In genomic region chr4:106199833-106200232, GRCm38 (mm10) we compare ENCODE assay signal across 9 mouse cellular contexts.
DNase-seq lines count a peak whose midpoint lies in the region; ATAC-seq lines count a peak whose summit lies in the region.
"Had no signal": no experiment of that assay in that cellular context is flagged by ENCODE, and none has a peak within 500 bp of the region (broad histone marks: within the 10 kb centered on the region; RNA-seq: fewer than 3 reads in every experiment).

No protein-coding gene starts in this region.

- no peaks in the 10 kb centered on the region for H3K27me3 ChIP-seq in embryonic facial prominence, embryonic 14.5 days (replicated peaks; ENCODE audit: control insufficient read depth, insufficient read depth, low read length)
- H3K27me3 ChIP-seq in heart, embryonic 12.5 days (replicated peaks): no peaks in the 10 kb centered on the region
- no peaks in the 10 kb centered on the region for H3K27me3 ChIP-seq in kidney, embryonic 16.5 days (ENCODE audit: insufficient read depth, low read length)
- H3K27me3 ChIP-seq in lung, embryonic 16.5 days (ENCODE audit: control insufficient read depth, insufficient read depth, low read depth, low read length): no peaks in the 10 kb centered on the region

- H3K9me3 ChIP-seq in embryonic facial prominence, embryonic 14.5 days (ENCODE audit: control insufficient read depth, low read length): no peaks in the 10 kb centered on the region
- H3K9me3 ChIP-seq in heart, embryonic 12.5 days (replicated peaks): no peaks in the 10 kb centered on the region
- no peaks in the 10 kb centered on the region for H3K9me3 ChIP-seq in kidney, embryonic 16.5 days (ENCODE audit: low read length)
- H3K9me3 ChIP-seq in lung, embryonic 16.5 days (ENCODE audit: control insufficient read depth, low read length): no peaks in the 10 kb centered on the region

- peaks cover 9% of the 10 kb centered on the region for H3K4me1 ChIP-seq in embryonic facial prominence, embryonic 14.5 days (ENCODE audit: control insufficient read depth, insufficient read depth, low read length)
- H3K4me1 ChIP-seq in heart, embryonic 12.5 days (replicated peaks): peaks cover 30% of the 10 kb centered on the region
- H3K4me1 ChIP-seq in kidney, embryonic 16.5 days (ENCODE audit: insufficient read depth, low read length): peaks cover 11% of the 10 kb centered on the region
- H3K4me1 ChIP-seq in lung, embryonic 16.5 days (replicated peaks; ENCODE audit: control insufficient read depth, insufficient read depth, low read length): peaks cover 8% of the 10 kb centered on the region; the same call in 1 of the 2 replicates

- no peak overlapping the region for H3K4me3 ChIP-seq in embryonic facial prominence, embryonic 14.5 days (ENCODE audit: low read depth, low read length)
- no peak overlapping the region for H3K4me3 ChIP-seq in heart, embryonic 12.5 days
- no peak overlapping the region for H3K4me3 ChIP-seq in kidney, embryonic 16.5 days (ENCODE audit: low read length)
- H3K4me3 ChIP-seq in lung, embryonic 16.5 days (ENCODE audit: low read length): no peak overlapping the region

- no peaks in the 10 kb centered on the region for H3K36me3 ChIP-seq in embryonic facial prominence, embryonic 14.5 days (ENCODE audit: control insufficient read depth, insufficient read depth, low read length)
- H3K36me3 ChIP-seq in heart, embryonic 12.5 days: no peaks in the 10 kb centered on the region
- no peaks in the 10 kb centered on the region for H3K36me3 ChIP-seq in kidney, embryonic 16.5 days (ENCODE audit: insufficient read depth, low read length)
- no peaks in the 10 kb centered on the region for H3K36me3 ChIP-seq in lung, embryonic 16.5 days (ENCODE audit: control insufficient read depth, insufficient read depth, low read length)

- ATAC-seq in embryonic facial prominence, embryonic 14.5 days (ENCODE audit: low read depth): peak; percentile 74
- ATAC-seq in heart, embryonic 12.5 days (ENCODE audit: insufficient number of reproducible peaks, low FRiP score): peak; percentile 73; the same call in 1 of the 2 replicates
- ATAC-seq in kidney, embryonic 16.5 days (ENCODE audit: low FRiP score, low TSS enrichment): peak; percentile 68; the same call in 1 of the 2 replicates
- peak; percentile 56; the same call in 1 of the 2 replicates for ATAC-seq in lung, embryonic 16.5 days (ENCODE audit: low read depth)

- 0 out of 2 replicates have a peak overlapping the region, but pooled peaks have one; percentile 30 for H3K27ac ChIP-seq in embryonic facial prominence, embryonic 14.5 days (replicated peaks; ENCODE audit: low read depth, low read length)
- H3K27ac ChIP-seq in heart, embryonic 12.5 days (ENCODE audit: poor library complexity, severe bottlenecking): peak overlapping the region; percentile 65
- H3K27ac ChIP-seq in kidney, embryonic 16.5 days (ENCODE audit: low read length): peak overlapping the region; percentile 58
- peak overlapping the region; percentile 31; the same call in 1 of the 2 replicates for H3K27ac ChIP-seq in lung, embryonic 16.5 days (ENCODE audit: low read length)
- H3K27ac ChIP-seq: macrophage had no signal

- H3K9ac ChIP-seq in embryonic facial prominence, embryonic 14.5 days (ENCODE audit: low read depth, low read length): peak overlapping the region; percentile 27; the same call in 1 of the 2 replicates
- 0 out of 2 replicates have a peak overlapping the region, but pooled peaks have one; percentile 7 for H3K9ac ChIP-seq in heart, embryonic 12.5 days
- 0 out of 2 replicates have a peak overlapping the region, but pooled peaks have one; percentile 12 for H3K9ac ChIP-seq in kidney, embryonic 16.5 days (replicated peaks; ENCODE audit: low read length)
- no peak overlapping the region for H3K9ac ChIP-seq in lung, embryonic 16.5 days (ENCODE audit: low read length)

- peak; percentile 15 to 19 for DNase-seq in frontal cortex, postnatal 10 days (ENCODE audit: low spot score in 2 of 2)
- DNase-seq in frontal cortex, adult 2 months (ENCODE audit: extremely low spot score in 1 of 2, low spot score in 1 of 2): no peak
- DNase-seq in embryonic facial prominence, embryonic 14.5 days (ENCODE audit: low spot score): peak; percentile 59
- peak; percentile 91 for DNase-seq in skeletal muscle tissue, adult 2 months (ENCODE audit: low read depth, low spot score)
- no peak for DNase-seq in thymus, adult 18-20 months

- peak overlapping the region; percentile 16; the same call in 1 of the 2 replicates for H3K4me2 ChIP-seq in embryonic facial prominence, embryonic 14.5 days (ENCODE audit: low read depth, low read length)
- peak overlapping the region; percentile 58 for H3K4me2 ChIP-seq in heart, embryonic 12.5 days
- H3K4me2 ChIP-seq in kidney, embryonic 16.5 days (replicated peaks; ENCODE audit: low read depth, low read length): peak overlapping the region; percentile 20
- H3K4me2 ChIP-seq in lung, embryonic 16.5 days (ENCODE audit: low read depth, low read length): peak overlapping the region; percentile 25; the same call in 1 of the 2 replicates

- 11% methylated on average over 11 of the region's 11 CpGs for whole genome bisulfite sequencing in embryonic facial prominence, embryonic 14.5 days
- 15% methylated on average over 11 of the region's 11 CpGs for WGBS in heart, embryonic 12.5 days
- 9% methylated on average over 11 of the region's 11 CpGs for WGBS in kidney, embryonic 16.5 days
- WGBS in lung, embryonic 16.5 days: 27% methylated on average over 11 of the region's 11 CpGs

Comparison
In these comparisons a context has a peak if more than half of its experiments do, and no peak if none do; other contexts are left out.
1. DNase-seq: peak in frontal cortex, postnatal 10 days (2 of 2), embryonic facial prominence, embryonic 14.5 days (single experiment) and skeletal muscle tissue, adult 2 months (single experiment); none in frontal cortex, adult 2 months (0 of 2) and thymus, adult 18-20 months (0 of 2).
2. Peak in every context shown above with its lines, with median percentiles within 50 percentile points of each other: ATAC-seq, H3K27ac ChIP-seq and H3K4me2 ChIP-seq.